Mouse (Mus musculus): ENCODE results near the gene Slc41a2. TPM values are rescaled to one million over a fixed set of nuclear protein-coding genes. Genes with fewer than 3 reads are reported as not detected.

Slc41a2 gene
- polyA plus RNA-seq, 1 experiment from 2014 or later, result 12.4 TPM

Other genes starting within 250 kb of the Slc41a2 start
- 0.80 and 0.85 TPM in 2 replicates for gene D10Wsu102e, start 22.3 kb upstream of the Slc41a2 start, polyA plus RNA-seq (2015; fragmentation: Nextera tagmentation; extraction: Ambion mirVana)
- 12.7 and 13.5 TPM in 2 replicates for gene Aldh1l2, start 196.3 kb upstream of the Slc41a2 start, polyA plus RNA-seq (2015; fragmentation: Nextera tagmentation; extraction: Ambion mirVana)
- gene Washc4, start 205.9 kb upstream of the Slc41a2 start, polyA plus RNA-seq (2015; fragmentation: Nextera tagmentation; extraction: Ambion mirVana), result 27.8 and 28.0 TPM in 2 replicates

All from hindbrain, embryonic 15.5 days (tissue).